Mouse (Mus musculus): Measurements from ENCODE around the gene Trmt5.

GRCm38 (mm10) chr12:73232586-73232985 lies 53.9 kb downstream of the Trmt5 start:
- TF ChIP-seq EP300 (IDR thresholded peaks at IDR 0.05; ENCODE audit: low read depth) (no peak), CTCF (IDR thresholded peaks at IDR 0.05; ENCODE audit: low read depth) (no peak)

All from liver, embryonic 14.5 days (tissue).